Mouse (Mus musculus) kidney, postnatal 0 days (tissue): ENCODE data around the gene Polr3h. TPM values are rescaled to one million over a fixed set of nuclear protein-coding genes. Genes with fewer than 3 reads are reported as not detected.

Experiments
- ATAC-seq: fragments of 200-750 bp; cut with Nextera tagmentation; replicated peaks from 2 replicates; pipeline ENCODE4 v1.8.0; 2017; ENCODE audit warnings: low read depth, moderate number of reproducible peaks, moderate TSS enrichment, moderate library complexity; ENCODE audit not compliant: low FRiP score
- DNase-seq: peaks from one replicate; pipeline ENCODE4 v3.0.0-alpha.2; 2016; ENCODE audit warnings: low spot score
- H3K27ac ChIP-seq: fragments of 300-500 bp; sonication (generic); 2 replicates; pipeline ENCODE4 v1.5.1; 2014; ENCODE audit warnings: mild to moderate bottlenecking
- H3K27me3 ChIP-seq: fragments of 300-500 bp; sonication (generic); 2 replicates; pipeline ENCODE4 v1.6.1; 2014; ENCODE audit warnings: low read length, mixed read lengths; ENCODE audit not compliant: insufficient read depth
- H3K36me3 ChIP-seq: fragments of 300-500 bp; sonication (generic); 2 replicates; pipeline ENCODE4 v1.6.1; 2014; ENCODE audit warnings: low read length, mixed read lengths; ENCODE audit not compliant: insufficient read depth
- H3K4me1 ChIP-seq: fragments of 300-500 bp; sonication (generic); replicated peaks from 2 replicates; pipeline ENCODE4 v1.6.1; 2014; ENCODE audit warnings: antibody characterized with exemption, low read length, mixed read lengths; ENCODE audit not compliant: insufficient read depth
- H3K4me2 ChIP-seq: fragments of 300-500 bp; sonication (generic); 2 replicates; pipeline ENCODE4 v1.6.1; 2014; ENCODE audit warnings: mild to moderate bottlenecking, low read length, moderate library complexity, mixed read lengths
- H3K4me3 ChIP-seq: fragments of 300-500 bp; sonication (generic); replicated peaks from 2 replicates; pipeline ENCODE4 v1.5.1; 2014; ENCODE audit warnings: low read depth, low read length
- H3K9ac ChIP-seq: fragments of 300-500 bp; sonication (generic); 2 replicates; pipeline ENCODE4 v1.6.1; 2014; ENCODE audit warnings: low read depth, low read length
- H3K9me3 ChIP-seq: fragments of 300-500 bp; sonication (generic); replicated peaks from 2 replicates; pipeline ENCODE4 v1.6.1; 2016; ENCODE audit warnings: low read length, inconsistent platforms, mixed read lengths
- CTCF ChIP-seq: IDR thresholded peaks from 2 replicates; pipeline ENCODE4 v1.5.1; 2016; ENCODE audit warnings: antibody characterized with exemption, low read depth, mild to moderate bottlenecking, moderate library complexity
- WGBS: fragments of 180-500 bp; shearing (Covaris S2); extraction: QIAGEN DNeasy Blood & Tissue Kit; methylation state at CpG from one replicate; pipeline ENCODE4 v1.1.7; 2014; 5-methylcytosine and 5-hydroxymethylcytosine counted together
- polyA plus RNA-seq: library from polyadenylated mRNA; unstranded; fragments of >200 nt; fragmentation: Nextera tagmentation; extraction: Ambion mirVana; gene quantifications from 2 replicates; pipeline ENCODE4 v1.2.1, GENCODE M21; 2015

Polr3h gene
- polyA plus RNA-seq, 1 experiment from 2014 or later, result 129 TPM

- H3K36me3 ChIP-seq, result peaks cover 37% of the 10 kb centered on the region
- no peaks in the 10 kb centered on the region for H3K27me3 ChIP-seq
- H3K27ac ChIP-seq, result peak within 1 kb of the TSS; percentile 96
- H3K4me1 ChIP-seq, result no peaks in the 10 kb centered on the region; the same call in 1 of the 2 replicates
- H3K9ac ChIP-seq, result peak within 1 kb of the TSS; percentile 88
- WGBS, result under 1% methylated on average over 30 of the region's 30 CpGs
- peak; percentile 97 for DNase-seq
- peak within 1 kb of the TSS; percentile 83 for H3K4me2 ChIP-seq
- no peak for TF ChIP-seq CTCF
- no peaks in the 10 kb centered on the region for H3K9me3 ChIP-seq
- peak; percentile 88 for ATAC-seq
- H3K4me3 ChIP-seq, result peak within 1 kb of the TSS; percentile 91
These were observed 54.3 kb downstream of the Polr3h start, which contains the start of gene Phf5a for GRCm38 (mm10) chr15:81871604-81872261. TSS of gene Phf5a (minus strand) at chr15:81871911.

DNA sequence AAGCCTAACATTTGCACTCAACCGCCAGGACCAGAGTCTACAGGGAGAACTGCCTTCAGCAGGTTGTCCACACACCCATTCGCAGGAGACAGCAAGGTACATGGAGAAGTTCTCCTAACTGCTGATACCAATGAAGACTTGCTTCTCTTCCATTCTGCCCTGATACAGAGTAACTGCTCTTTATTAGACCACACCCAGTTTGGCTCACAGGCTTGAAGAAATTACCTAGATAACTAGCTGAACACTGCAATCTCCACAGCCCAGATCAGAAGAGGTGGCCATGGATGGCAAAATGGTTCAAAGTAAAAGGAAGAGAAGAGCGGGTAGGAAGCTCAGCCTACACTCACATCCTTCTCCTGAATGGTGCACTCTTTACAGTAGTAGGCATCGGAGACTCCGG lies 56.1 kb downstream of the Polr3h start:
- Histone ChIP-seq H3K4me1 (no peaks in the 10 kb centered on the region; the same call in 1 of the 2 replicates), H3K27ac (no peak overlapping the region), H3K36me3 (peaks cover 53% of the 10 kb centered on the region), H3K9ac (no peak overlapping the region), H3K9me3 (no peaks in the 10 kb centered on the region), H3K4me2 (no peak overlapping the region), H3K4me3 (no peak overlapping the region), H3K27me3 (no peaks in the 10 kb centered on the region)
- ATAC-seq (no peak), DNase-seq (no peak)
- over 99% methylated on average over 5 of the region's 5 CpGs for WGBS
- TF ChIP-seq CTCF, result no peak

GRCm38 (mm10) chr15:81864238-81864637 lies 61.8 kb downstream of the Polr3h start:
- Histone ChIP-seq H3K4me1 (no peaks in the 10 kb centered on the region), H3K27me3 (no peaks in the 10 kb centered on the region), H3K9me3 (no peaks in the 10 kb centered on the region), H3K4me3 (no peak overlapping the region), H3K4me2 (no peak overlapping the region), H3K9ac (no peak overlapping the region), H3K27ac (no peak overlapping the region), H3K36me3 (peaks cover 44% of the 10 kb centered on the region)
- ATAC-seq (no peak), DNase-seq (no peak)
- TF ChIP-seq CTCF, result no peak
- WGBS, result 93% methylated on average over 7 of the region's 7 CpGs

GRCm38 (mm10) chr15:81860471-81861135 lies 65.4 kb downstream of the Polr3h start:
- 0 out of 2 replicates have a peak overlapping the region, but pooled peaks have one; percentile 83 for H3K4me3 ChIP-seq
- WGBS, result 35% methylated on average over 8 of the region's 8 CpGs
- H3K27ac ChIP-seq, result peak overlapping the region; percentile 55
- no peaks in the 10 kb centered on the region for H3K27me3 ChIP-seq
- DNase-seq (no peak), ATAC-seq (no peak)
- H3K4me2 ChIP-seq, result peak overlapping the region; percentile 79
- H3K4me1 ChIP-seq, result 0 out of 2 replicates have a peak, but pooled peaks cover 2% of the 10 kb centered on the region
- H3K36me3 ChIP-seq, result peaks cover 8% of the 10 kb centered on the region; the same call in 1 of the 2 replicates
- H3K9ac ChIP-seq, result no peak overlapping the region
- TF ChIP-seq CTCF, result no peak
- no peaks in the 10 kb centered on the region for H3K9me3 ChIP-seq

- DNase-seq (peak; percentile 99), ATAC-seq (peak; percentile 76)
- Histone ChIP-seq H3K9me3 (no peaks in the 10 kb centered on the region), H3K27ac (peak overlapping the region; percentile 96), H3K4me2 (peak overlapping the region; percentile 79), H3K4me3 (peak overlapping the region; percentile 83), H3K4me1 (0 out of 2 replicates have a peak, but pooled peaks cover 7% of the 10 kb centered on the region), H3K36me3 (peaks cover 3% of the 10 kb centered on the region; the same call in 1 of the 2 replicates), H3K27me3 (no peaks in the 10 kb centered on the region), H3K9ac (peak overlapping the region; percentile 88)
- no peak for TF ChIP-seq CTCF
- WGBS, result 0% methylated on average over 39 of the region's 39 CpGs
These were observed 66.4 kb downstream of the Polr3h start for GRCm38 (mm10) chr15:81859330-81860255.
